Mouse (Mus musculus): ENCODE data around the gene Ppm1m.

GRCm38 (mm10) chr9:106230051-106230733 is 30.6 kb upstream of the Ppm1m start:
- TF ChIP-seq CTCF (IDR thresholded peaks at IDR 0.05) (no peak), EP300 (IDR thresholded peaks at IDR 0.05; ENCODE audit: insufficient read depth, low read depth, low read length) (no peak)
